Mouse (Mus musculus): ENCODE data around the gene Ece2.
A peak's percentile ranks its signal among the peaks of the same experiment; 100 is the strongest.

Gene Ece2

DNA sequence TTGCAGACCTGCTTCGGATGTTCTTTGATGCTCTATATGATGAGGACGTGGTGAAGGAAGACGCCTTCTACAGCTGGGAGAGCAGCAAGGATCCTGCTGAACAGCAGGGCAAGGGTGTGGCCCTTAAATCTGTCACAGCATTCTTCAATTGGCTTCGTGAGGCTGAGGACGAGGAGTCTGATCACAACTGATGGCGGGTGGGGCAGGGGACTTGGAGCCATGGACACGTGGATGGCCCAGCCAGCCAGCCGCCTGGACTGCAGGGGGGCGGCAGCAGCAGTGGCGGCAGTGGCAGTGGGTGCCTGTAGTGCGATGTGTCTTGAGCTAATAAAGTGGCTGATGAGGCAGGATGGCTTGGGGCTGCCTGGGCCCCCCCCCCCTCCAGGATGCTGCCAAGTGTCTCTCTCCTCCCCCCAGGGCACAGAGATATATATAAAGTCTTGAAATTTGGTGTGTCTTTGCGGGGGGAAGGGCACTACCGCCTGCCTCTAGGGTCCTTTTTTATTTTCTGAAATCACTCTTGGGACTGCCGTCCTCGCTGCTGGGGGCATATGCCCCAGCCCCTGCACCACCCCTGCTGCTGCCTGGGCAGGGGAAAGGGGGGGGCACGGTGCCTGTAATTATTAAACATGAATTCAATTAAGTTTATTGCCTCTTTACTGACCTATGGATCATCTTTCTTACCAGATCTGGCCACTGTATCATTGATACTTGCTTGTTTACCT is 62.8 kb downstream of the Ece2 start:
- DNase-seq = no peak

- DNase-seq = peak; percentile 96
Measured at GRCm38 (mm10) chr16:20693111-20693701, 63.6 kb downstream of the Ece2 start, which contains the start of gene Fam131a. TSS of gene Fam131a (plus strand) at chr16:20693241.

DNA sequence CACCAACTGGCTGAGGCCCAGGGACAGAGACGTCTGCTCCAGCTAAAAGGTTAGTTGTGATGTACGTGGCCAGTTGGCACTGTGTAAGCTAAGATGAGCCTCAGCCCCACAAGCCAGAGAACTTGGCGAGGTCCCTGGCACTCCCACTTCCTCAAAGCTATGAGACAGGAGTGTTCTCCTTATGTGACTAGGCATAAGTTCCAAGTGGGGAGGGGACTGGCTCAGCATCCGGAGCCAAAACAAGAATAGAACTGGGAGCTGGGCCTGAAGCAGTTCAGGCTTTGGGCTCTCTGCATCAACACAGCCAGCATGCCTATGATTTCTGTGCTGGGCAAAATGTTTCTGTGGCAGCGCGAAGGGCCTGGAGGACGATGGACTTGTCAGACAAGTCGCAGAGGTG is 65.2 kb downstream of the Ece2 start:
- DNase-seq = peak; percentile 58

DNA sequence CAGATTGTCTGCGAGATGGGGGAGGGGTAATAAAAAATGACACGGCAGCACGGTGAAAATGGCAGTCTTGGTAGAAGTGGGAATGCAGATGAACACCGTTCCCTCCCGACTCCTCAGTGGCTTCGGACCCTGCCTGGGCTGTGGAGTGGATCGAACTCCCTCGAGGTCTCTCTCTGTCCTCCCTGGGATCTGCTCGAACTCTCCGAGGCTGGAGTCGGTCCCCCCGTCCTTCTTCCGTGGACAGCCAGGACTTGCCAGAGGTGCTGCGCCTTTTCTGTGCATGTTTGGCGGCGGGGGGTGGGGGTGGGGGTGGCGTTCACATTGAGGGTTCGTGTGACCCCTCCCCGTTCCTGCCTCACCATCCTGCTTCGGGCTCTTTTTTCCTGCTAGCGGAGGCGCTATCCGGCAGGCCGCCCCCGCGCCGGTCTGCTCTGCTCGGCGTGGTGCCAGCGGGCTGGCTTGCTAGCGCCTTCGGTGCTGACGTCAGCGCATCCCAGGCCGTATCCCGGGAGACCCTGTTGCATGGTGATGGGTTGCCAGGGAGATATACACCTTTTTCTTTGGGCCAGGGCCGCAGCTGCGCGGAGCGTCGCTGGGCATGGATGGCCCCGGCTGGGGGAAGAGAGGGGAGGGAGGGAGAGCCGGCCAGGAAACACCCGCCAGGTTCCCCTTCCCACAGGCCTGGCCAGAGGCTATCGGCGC is 66.1 kb downstream of the Ece2 start:
- peak; percentile 96 for DNase-seq
